Mouse (Mus musculus) ES-Bruce4 (cell line): ENCODE measurements around the gene Smim11. TPM values are rescaled to one million over a fixed set of nuclear protein-coding genes. Genes with fewer than 3 reads are reported as not detected.

Experiments
- H3K27ac ChIP-seq: 2 replicates; pipeline ENCODE4 v1.5.1; 2012; ENCODE audit warnings: low read length, inconsistent platforms; ENCODE audit not compliant: insufficient read depth
- H3K27me3 ChIP-seq: 2 replicates; pipeline ENCODE4 v1.6.1; 2012; ENCODE audit warnings: mild to moderate bottlenecking, low read length, inconsistent platforms; ENCODE audit not compliant: control insufficient read depth, poor library complexity, insufficient read depth, severe bottlenecking
- H3K36me3 ChIP-seq: 2 replicates; pipeline ENCODE4 v1.6.1; 2012; ENCODE audit warnings: inconsistent platforms, mild to moderate bottlenecking, low read length, moderate library complexity; ENCODE audit not compliant: control insufficient read depth, poor library complexity, insufficient read depth, severe bottlenecking
- H3K4me1 ChIP-seq: one replicate; pipeline ENCODE4 v1.8.1; 2011; ENCODE audit warnings: low read length; ENCODE audit not compliant: control insufficient read depth, insufficient read depth
- H3K4me3 ChIP-seq: 2 replicates; pipeline ENCODE4 v1.5.1; 2011; ENCODE audit warnings: low read depth, mild to moderate bottlenecking, low read length
- H3K9ac ChIP-seq: 2 replicates; pipeline ENCODE4 v1.6.1; 2012; ENCODE audit warnings: low read depth, mild to moderate bottlenecking, inconsistent platforms; ENCODE audit not compliant: poor library complexity, severe bottlenecking
- H3K9me3 ChIP-seq: replicated peaks from 2 replicates; pipeline ENCODE4 v1.6.1; 2012; ENCODE audit warnings: mild to moderate bottlenecking, low read length, inconsistent platforms; ENCODE audit not compliant: control insufficient read depth, poor library complexity, insufficient read depth, severe bottlenecking
- CTCF ChIP-seq: IDR thresholded peaks from one replicate; pipeline ENCODE4 v1.8.1; 2011; ENCODE audit warnings: low read depth, low read length
- EP300 ChIP-seq: IDR thresholded peaks from 2 replicates; pipeline ENCODE4 v1.6.1; 2011; ENCODE audit warnings: low read depth, low read length; ENCODE audit not compliant: insufficient read depth
- POLR2A ChIP-seq: IDR thresholded peaks from one replicate; pipeline ENCODE4 v1.8.1; 2011; ENCODE audit warnings: low read length; ENCODE audit not compliant: insufficient read depth
- polyA plus RNA-seq: library from polyadenylated mRNA; stranded (reverse); fragments of >200 nt; gene quantifications from 2 replicates; pipeline ENCODE4 v1.2.4, GENCODE M21; 2011; ENCODE audit warnings: low read depth; ENCODE audit not compliant: missing spikeins, insufficient read depth, insufficient read length

Smim11 gene
- polyA plus RNA-seq, 1 experiment = 28.7 TPM

- Histone ChIP-seq H3K4me1 (no peaks in the 10 kb centered on the region), H3K27ac (no peak overlapping the region), H3K4me3 (no peak overlapping the region), H3K9ac (no peak overlapping the region), H3K36me3 (no peaks in the 10 kb centered on the region), H3K9me3 (no peaks in the 10 kb centered on the region), H3K27me3 (no peaks in the 10 kb centered on the region)
- TF ChIP-seq EP300 = no peak
- no peak for TF ChIP-seq POLR2A
- no peak for TF ChIP-seq CTCF
Observed at GRCm38 (mm10) chr16:92309126-92309525, 8.0 kb downstream of the Smim11 start.

- no peaks in the 10 kb centered on the region for H3K4me1 ChIP-seq
- H3K27me3 ChIP-seq = no peaks in the 10 kb centered on the region
- no peaks in the 10 kb centered on the region for H3K9me3 ChIP-seq
- no peak overlapping the region for H3K4me3 ChIP-seq
- no peak overlapping the region for H3K9ac ChIP-seq
- H3K27ac ChIP-seq = no peak overlapping the region
- no peaks in the 10 kb centered on the region for H3K36me3 ChIP-seq
- TF ChIP-seq EP300 (no peak), CTCF (peak; percentile 77)
Observed at GRCm38 (mm10) chr16:92313953-92314741, 13.1 kb downstream of the Smim11 start.

GRCm38 (mm10) chr16:92316049-92316738 lies 15.1 kb downstream of the Smim11 start:
- Histone ChIP-seq H3K9me3 (no peaks in the 10 kb centered on the region), H3K27me3 (no peaks in the 10 kb centered on the region), H3K36me3 (no peaks in the 10 kb centered on the region), H3K4me1 (no peaks in the 10 kb centered on the region), H3K9ac (no peak overlapping the region), H3K27ac (no peak overlapping the region), H3K4me3 (no peak overlapping the region)
- TF ChIP-seq POLR2A = no peak
- no peak for TF ChIP-seq EP300
- TF ChIP-seq CTCF = no peak

GRCm38 (mm10) chr16:92319353-92320109 lies 18.4 kb downstream of the Smim11 start:
- no peaks in the 10 kb centered on the region for H3K9me3 ChIP-seq

GRCm38 (mm10) chr16:92320361-92320760 lies 19.3 kb downstream of the Smim11 start:
- H3K27me3 ChIP-seq = no peaks in the 10 kb centered on the region
- H3K4me1 ChIP-seq = no peaks in the 10 kb centered on the region
- H3K27ac ChIP-seq = no peak overlapping the region
- no peak overlapping the region for H3K9ac ChIP-seq
- no peaks in the 10 kb centered on the region for H3K36me3 ChIP-seq
- no peak overlapping the region for H3K4me3 ChIP-seq
- TF ChIP-seq CTCF = no peak
- TF ChIP-seq EP300 = no peak
- no peak for TF ChIP-seq POLR2A
- no peaks in the 10 kb centered on the region for H3K9me3 ChIP-seq

More at GRCm38 (mm10) chr16:92319353-92320109, 18.4 kb downstream of the Smim11 start:
- H3K4me3 ChIP-seq = no peak overlapping the region
- no peak overlapping the region for H3K27ac ChIP-seq
- no peaks in the 10 kb centered on the region for H3K4me1 ChIP-seq
- no peaks in the 10 kb centered on the region for H3K36me3 ChIP-seq
- TF ChIP-seq EP300 (no peak), POLR2A (no peak), CTCF (peak; percentile 72)
- H3K27me3 ChIP-seq = no peaks in the 10 kb centered on the region
- no peak overlapping the region for H3K9ac ChIP-seq

- Histone ChIP-seq H3K9ac (no peak within 1 kb of the TSS), H3K9me3 (no peaks in the 10 kb centered on the region), H3K4me1 (no peaks in the 10 kb centered on the region), H3K27ac (no peak within 1 kb of the TSS), H3K36me3 (no peaks in the 10 kb centered on the region), H3K27me3 (no peaks in the 10 kb centered on the region), H3K4me3 (no peak within 1 kb of the TSS)
- TF ChIP-seq CTCF (no peak), EP300 (no peak), POLR2A (no peak)
Observed at GRCm38 (mm10) chr16:92321341-92321740, 20.3 kb downstream of the Smim11 start, which contains the start of gene Fam243. Gene Fam243 (minus strand): TSS chr16:92321441.
